ENCODE assay signal across 10 mouse cellular contexts in the genomic region with DNA sequence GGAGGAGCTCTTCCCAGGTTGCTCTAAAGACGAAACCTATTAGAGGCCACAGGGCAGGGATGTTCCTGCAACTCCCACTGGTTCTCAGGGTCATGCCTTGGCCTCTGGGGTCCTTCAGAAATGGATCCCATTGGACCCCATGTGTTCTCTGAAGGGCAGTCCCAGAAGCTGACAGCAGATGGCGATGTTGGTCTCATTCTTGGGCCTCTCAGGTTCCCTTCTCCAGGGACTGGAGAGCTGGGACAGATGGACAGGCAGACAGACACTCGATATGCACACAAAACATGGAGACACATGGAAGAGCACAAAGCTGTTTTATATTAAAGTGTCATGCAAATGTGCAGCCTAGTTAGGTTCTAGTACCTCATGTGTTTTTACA. TPM values are rescaled to one million over a fixed set of nuclear protein-coding genes. Genes with fewer than 3 reads are reported as not detected.
DNase-seq lines count a peak whose midpoint lies in the region; ATAC-seq and TF ChIP-seq lines count a peak whose summit lies in the region.
"Had no signal": no experiment of that assay in that cellular context is flagged by ENCODE, and none has a peak within 500 bp of the region (broad histone marks: within the 10 kb centered on the region; RNA-seq: fewer than 3 reads in every experiment).

No protein-coding gene starts in this region.

- no peak overlapping the region for H3K4me2 ChIP-seq in midbrain, embryonic 11.5 days
- H3K4me2 ChIP-seq in midbrain, embryonic 16.5 days (ENCODE audit: low read length): no peak overlapping the region
- no peak overlapping the region for H3K4me2 ChIP-seq in lung, embryonic 14.5 days
- H3K4me2 ChIP-seq: neural tube, embryonic 12.5 days had no signal

- no peak for ATAC-seq in midbrain, embryonic 11.5 days (ENCODE audit: low FRiP score)
- no peak for ATAC-seq in midbrain, embryonic 16.5 days
- peak; percentile 35; the same call in 1 of the 2 replicates for ATAC-seq in erythroid progenitor cell, adult 5-6 weeks (replicated peaks; ENCODE audit: low FRiP score, poor library complexity, severe bottlenecking)
- no peak for ATAC-seq in lung, embryonic 14.5 days (ENCODE audit: insufficient read depth)

- H3K9ac ChIP-seq in midbrain, embryonic 11.5 days (ENCODE audit: low read length): no peak overlapping the region
- H3K9ac ChIP-seq in midbrain, embryonic 16.5 days (ENCODE audit: low read depth, low read length): no peak overlapping the region
- no peak overlapping the region for H3K9ac ChIP-seq in lung, embryonic 14.5 days
- H3K9ac ChIP-seq: neural tube, embryonic 12.5 days had no signal

- no peaks in the 10 kb centered on the region for H3K4me1 ChIP-seq in midbrain, embryonic 11.5 days (ENCODE audit: control insufficient read depth, insufficient read depth, low read length)
- H3K4me1 ChIP-seq in midbrain, embryonic 16.5 days (ENCODE audit: control insufficient read depth, insufficient read depth, low read length): no peaks in the 10 kb centered on the region
- H3K4me1 ChIP-seq in lung, embryonic 14.5 days (ENCODE audit: insufficient read depth): no peaks in the 10 kb centered on the region
- H3K4me1 ChIP-seq: neural tube, embryonic 12.5 days had no signal

- peak; percentile 85 for TF ChIP-seq CTCF in lung, embryonic 14.5 days (IDR thresholded peaks at IDR 0.05; ENCODE audit: low read depth)

- H3K27ac ChIP-seq in midbrain, embryonic 11.5 days (ENCODE audit: low read depth, low read length): no peak overlapping the region
- H3K27ac ChIP-seq in midbrain, embryonic 16.5 days (ENCODE audit: low read length): no peak overlapping the region
- H3K27ac ChIP-seq in lung, embryonic 14.5 days (ENCODE audit: low read depth): no peak overlapping the region
- H3K27ac ChIP-seq: neural tube, embryonic 12.5 days had no signal

- peak; percentile 99 for DNase-seq in midbrain, embryonic 11.5 days (ENCODE audit: low spot score, missing footprints)
- DNase-seq in adrenal gland, postnatal 25 days: peak; percentile 74
- peak; percentile 21 for DNase-seq in large intestine, adult 2 months (ENCODE audit: low read depth, low spot score)
- DNase-seq in lung, embryonic 14.5 days: peak; percentile 82
- peak; percentile 33 for DNase-seq in right cerebral cortex, postnatal 25 days
- DNase-seq in c-Kit-positive CD71-positive TER-119-positive erythroid progenitor cells, embryonic 14.5 days (ENCODE audit: low spot score): no peak

- no peaks in the 10 kb centered on the region for H3K36me3 ChIP-seq in midbrain, embryonic 11.5 days (ENCODE audit: control insufficient read depth, insufficient read depth, low read length)
- H3K36me3 ChIP-seq in midbrain, embryonic 16.5 days (ENCODE audit: control insufficient read depth, insufficient read depth, low read length): no peaks in the 10 kb centered on the region
- no peaks in the 10 kb centered on the region for H3K36me3 ChIP-seq in lung, embryonic 14.5 days (ENCODE audit: insufficient read depth)
- H3K36me3 ChIP-seq: neural tube, embryonic 12.5 days had no signal

- no peaks in the 10 kb centered on the region for H3K27me3 ChIP-seq in midbrain, embryonic 11.5 days (ENCODE audit: control insufficient read depth, insufficient read depth, low read length)
- no peaks in the 10 kb centered on the region for H3K27me3 ChIP-seq in midbrain, embryonic 16.5 days (ENCODE audit: control insufficient read depth, insufficient read depth, low read depth, low read length)
- H3K27me3 ChIP-seq in lung, embryonic 14.5 days (ENCODE audit: insufficient read depth, low read length): no peaks in the 10 kb centered on the region
- H3K27me3 ChIP-seq: neural tube, embryonic 12.5 days had no signal

- 3% methylated on average over 3 of the region's 3 CpGs for WGBS in midbrain, embryonic 11.5 days
- WGBS in midbrain, embryonic 16.5 days: 9% methylated on average over 3 of the region's 3 CpGs
- 11% methylated on average over 3 of the region's 3 CpGs for WGBS in large intestine, adult 2 months
- WGBS in lung, embryonic 14.5 days: 9% methylated on average over 3 of the region's 3 CpGs

- no peak overlapping the region for H3K4me3 ChIP-seq in midbrain, embryonic 11.5 days (ENCODE audit: low read depth, low read length)
- no peak overlapping the region for H3K4me3 ChIP-seq in midbrain, embryonic 16.5 days (ENCODE audit: low read depth, low read length)
- H3K4me3 ChIP-seq in lung, embryonic 14.5 days (ENCODE audit: low read depth, low read length): no peak overlapping the region
- H3K4me3 ChIP-seq: neural tube, embryonic 12.5 days had no signal

- no peaks in the 10 kb centered on the region for H3K9me3 ChIP-seq in midbrain, embryonic 11.5 days (ENCODE audit: control insufficient read depth, low read length)
- no peaks in the 10 kb centered on the region; the same call in 1 of the 2 replicates for H3K9me3 ChIP-seq in midbrain, embryonic 16.5 days (replicated peaks; ENCODE audit: control insufficient read depth, low read length, poor library complexity, severe bottlenecking)
- no peaks in the 10 kb centered on the region for H3K9me3 ChIP-seq in lung, embryonic 14.5 days (ENCODE audit: low read depth, low read length)

RNA-seq across cellular contexts. Expression of gene Tas1r2, which starts 31.3 kb away (rescaled TPM):
- polyA plus RNA-seq in midbrain, embryonic 11.5 days (2014; fragmentation: Nextera tagmentation; extraction: Ambion mirVana): not detected in 2 replicates
- polyA plus RNA-seq in midbrain, embryonic 16.5 days (2015; fragmentation: Nextera tagmentation; extraction: Ambion mirVana): not detected in 2 replicates
- not detected in 2 replicates for total RNA-seq in adrenal gland, postnatal 25 days (2021)
- total RNA-seq in erythroid progenitor cell, adult 5-6 weeks (2015; ENCODE audit: low replicate concordance): not detected in 2 replicates
- not detected in 2 replicates for total RNA-seq in erythroid progenitor cell, adult 5-6 weeks (2017; ENCODE audit: low replicate concordance)
- polyA plus RNA-seq in large intestine, adult 2 months (2012; rRNA removed): 0.11 TPM in 1 of 2 replicates, not detected in the other
- not detected in 2 replicates for polyA plus RNA-seq in lung, embryonic 14.5 days (2014; fragmentation: Nextera tagmentation; extraction: Ambion mirVana)
- total RNA-seq: gastrocnemius, postnatal 36 days had no signal
- polyA plus RNA-seq: neural tube, embryonic 12.5 days had no signal
